In the genomic region with DNA sequence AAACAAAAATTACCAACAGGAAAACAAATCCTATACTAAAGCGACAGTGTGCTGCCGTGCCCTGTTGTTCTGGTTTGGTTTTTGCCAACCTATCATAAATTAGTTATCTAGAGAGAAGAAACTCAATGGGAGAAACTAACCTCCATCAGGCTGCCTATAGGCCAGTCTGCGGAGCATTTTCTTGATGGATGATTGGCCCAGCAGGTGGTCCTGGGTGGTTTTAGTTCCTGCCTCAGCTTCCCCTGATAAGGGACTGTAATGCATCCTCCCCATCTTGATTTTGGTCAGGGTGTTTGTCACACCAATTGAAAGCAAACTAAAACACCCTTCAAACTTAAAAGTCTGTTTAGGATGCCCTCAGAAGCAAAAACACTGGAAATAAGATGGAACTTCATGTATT, we compare ENCODE assay signal across 28 mouse cellular contexts.
"Had no signal": no experiment of that assay in that cellular context is flagged by ENCODE, and none has a peak within 500 bp of the region (broad histone marks: within the 10 kb centered on the region; RNA-seq: fewer than 3 reads in every experiment).

No protein-coding gene starts in this region.

- H3K4me3 ChIP-seq: gastrocnemius, adult 2 months; heart, embryonic 10.5 days; heart, embryonic 12.5 days; hindbrain, embryonic 10.5 days; hindbrain, embryonic 12.5 days; kidney, embryonic 15.5 days; layer of hippocampus, adult 2 months; limb, embryonic 13.5 days; limb, embryonic 15.5 days; liver, embryonic 12.5 days had no signal

- H3K9ac ChIP-seq: heart, embryonic 12.5 days; hindbrain, embryonic 12.5 days; hindbrain, embryonic 14.5 days; kidney, embryonic 15.5 days; limb, embryonic 13.5 days; limb, embryonic 15.5 days; liver, embryonic 12.5 days; liver, embryonic 14.5 days had no signal

- ATAC-seq: hindbrain, embryonic 16.5 days; intestine, embryonic 16.5 days; liver, embryonic 12.5 days had no signal

- H3K27me3 ChIP-seq: heart, embryonic 12.5 days; hindbrain, embryonic 12.5 days; kidney, embryonic 15.5 days; limb, embryonic 13.5 days; limb, embryonic 15.5 days; liver, embryonic 12.5 days had no signal

- DNase-seq: gastrocnemius, adult 2 months; gastrocnemius, postnatal 10 days; gastrocnemius, postnatal 25 days; heart, adult 18-20 months; heart, postnatal 10 days; heart, postnatal 4 days; kidney, adult 11 months; kidney, adult 2 months; kidney, adult 9 months; kidney, postnatal 14 days; kidney, postnatal 36 days; layer of hippocampus, adult 9-11 months; layer of hippocampus, postnatal 36 days; left cerebral cortex, postnatal 4 days had no signal

- H3K9me3 ChIP-seq: heart, embryonic 10.5 days; heart, embryonic 12.5 days; hindbrain, embryonic 10.5 days; hindbrain, embryonic 12.5 days; kidney, embryonic 15.5 days; limb, embryonic 13.5 days; limb, embryonic 15.5 days; liver, embryonic 12.5 days had no signal

- H3K4me1 ChIP-seq: heart, embryonic 10.5 days; hindbrain, embryonic 12.5 days; limb, embryonic 13.5 days; limb, embryonic 15.5 days; liver, embryonic 12.5 days had no signal

- H3K27ac ChIP-seq: gastrocnemius, adult 2 months; heart, embryonic 10.5 days; hindbrain, embryonic 10.5 days; hindbrain, embryonic 12.5 days; hindbrain, embryonic 14.5 days; kidney, embryonic 15.5 days; kidney, postnatal 0 days; layer of hippocampus, adult 2 months; limb, embryonic 13.5 days; limb, embryonic 15.5 days; liver, embryonic 12.5 days; liver, embryonic 14.5 days had no signal

- H3K36me3 ChIP-seq: heart, embryonic 10.5 days; heart, embryonic 12.5 days; hindbrain, embryonic 10.5 days; hindbrain, embryonic 12.5 days; kidney, embryonic 15.5 days; limb, embryonic 13.5 days had no signal
